Mouse (Mus musculus): ENCODE results near the gene Zbtb9.
A peak's percentile ranks its signal among the peaks of the same experiment; 100 is the strongest.
"Not testable (repeated sequence)": the region's sequence is repeated elsewhere in the genome, so short reads cannot be mapped to it uniquely, and the experiment has no call there.

Gene Zbtb9

GRCm38 (mm10) chr17:26975415-26975814 is 2.4 kb downstream of the Zbtb9 start:
- DNase-seq, result no peak

- not testable (repeated sequence) for DNase-seq
Measured at GRCm38 (mm10) chr17:26977354-26977753, 4.4 kb downstream of the Zbtb9 start.

- no peak for DNase-seq
Measured at GRCm38 (mm10) chr17:26979426-26979825, 6.5 kb downstream of the Zbtb9 start.

GRCm38 (mm10) chr17:26981050-26981449 is 8.1 kb downstream of the Zbtb9 start:
- no peak for DNase-seq

GRCm38 (mm10) chr17:26983382-26983781 is 10.4 kb downstream of the Zbtb9 start:
- DNase-seq, result no peak

GRCm38 (mm10) chr17:26985503-26986179 is 12.7 kb downstream of the Zbtb9 start:
- DNase-seq, result no peak

- DNase-seq, result no peak
Measured at GRCm38 (mm10) chr17:26990521-26990920, 17.6 kb downstream of the Zbtb9 start.

GRCm38 (mm10) chr17:26994410-26994809 is 21.4 kb downstream of the Zbtb9 start:
- DNase-seq, result no peak

- DNase-seq, result no peak
Measured at GRCm38 (mm10) chr17:26995006-26995405, 22.0 kb downstream of the Zbtb9 start.

- DNase-seq, result no peak
Measured at GRCm38 (mm10) chr17:26995562-26995961, 22.6 kb downstream of the Zbtb9 start.

GRCm38 (mm10) chr17:26997661-26998060 is 24.7 kb downstream of the Zbtb9 start:
- no peak for DNase-seq

- no peak for DNase-seq
Measured at GRCm38 (mm10) chr17:26998283-26998682, 25.3 kb downstream of the Zbtb9 start.

GRCm38 (mm10) chr17:26999996-27000395 is 27.0 kb downstream of the Zbtb9 start:
- peak; percentile 37 for DNase-seq

- DNase-seq, result no peak
Measured at GRCm38 (mm10) chr17:27001151-27001550, 28.2 kb downstream of the Zbtb9 start.

- no peak for DNase-seq
Measured at GRCm38 (mm10) chr17:27001889-27002288, 28.9 kb downstream of the Zbtb9 start.

- no peak for DNase-seq
Measured at GRCm38 (mm10) chr17:27004431-27004830, 31.5 kb downstream of the Zbtb9 start.

- DNase-seq, result no peak
Measured at GRCm38 (mm10) chr17:27004903-27005485, 32.0 kb downstream of the Zbtb9 start.

GRCm38 (mm10) chr17:27005644-27006043 is 32.7 kb downstream of the Zbtb9 start:
- DNase-seq, result no peak

GRCm38 (mm10) chr17:27008277-27008676 is 35.3 kb downstream of the Zbtb9 start:
- no peak for DNase-seq

- DNase-seq, result peak; percentile 63
Measured at GRCm38 (mm10) chr17:27011167-27011566, 38.2 kb downstream of the Zbtb9 start.

- no peak for DNase-seq
Measured at GRCm38 (mm10) chr17:27011998-27012672, 39.2 kb downstream of the Zbtb9 start.

GRCm38 (mm10) chr17:27012909-27013308 is 39.9 kb downstream of the Zbtb9 start:
- no peak for DNase-seq

- peak; percentile 84 for DNase-seq
Measured at GRCm38 (mm10) chr17:27017564-27018499, 44.9 kb downstream of the Zbtb9 start.

All from layer of hippocampus, adult 9-11 months (tissue).